Mouse (Mus musculus) activated CD4-positive, CD25-positive, alpha-beta regulatory T cell (primary cell): ENCODE measurements around the gene Kcnh8. TPM values are rescaled to one million over a fixed set of nuclear protein-coding genes. Genes with fewer than 3 reads are reported as not detected.

Experiments
- polyA plus RNA-seq, 2 experiments: library from polyadenylated mRNA; unstranded; fragments of 100-300 nt; shearing (Covaris generic); gene quantifications; one replicate each; pipeline ENCODE4 v1.2.1; 2017

The Kcnh8 gene
- under 1 TPM in 1 of 2 experiments, not detected in 1; 0.28 TPM for polyA plus RNA-seq

GRCm38 (mm10) chr17:52602093-52602780 is at the start of gene Kcnh8:
Gene Kcnh8 (plus strand): TSS chr17:52602709.

